Mouse (Mus musculus) embryonic stem cell, embryonic (primary cell): Measurements from ENCODE around the gene Acot4.
"Not testable (repeated sequence)": the region's sequence is repeated elsewhere in the genome, so short reads cannot be mapped to it uniquely, and the experiment has no call there.

Experiments
- CTCF ChIA-PET, 4 experiments: fragments of 300-600 bp in 2 of 4; fragments of 350-600 bp in 2 of 4; sonication (Branson Sonifier 250); formaldehyde crosslinking; loops; one replicate each; lab custom pipeline; 2022; ENCODE audit warnings: inconsistent platforms in 2 of 4; lab: Charles Lee
- POLR2A ChIA-PET, 4 experiments: fragments of 300-600 bp in 2 of 4; fragments of 350-600 bp in 2 of 4; sonication (Branson Sonifier 250); formaldehyde crosslinking; loops; one replicate each; lab custom pipeline; 2022; ENCODE audit warnings: antibody characterized with exemption in 4 of 4, inconsistent platforms in 1 of 4; lab: Charles Lee

The Acot4 gene

DNA sequence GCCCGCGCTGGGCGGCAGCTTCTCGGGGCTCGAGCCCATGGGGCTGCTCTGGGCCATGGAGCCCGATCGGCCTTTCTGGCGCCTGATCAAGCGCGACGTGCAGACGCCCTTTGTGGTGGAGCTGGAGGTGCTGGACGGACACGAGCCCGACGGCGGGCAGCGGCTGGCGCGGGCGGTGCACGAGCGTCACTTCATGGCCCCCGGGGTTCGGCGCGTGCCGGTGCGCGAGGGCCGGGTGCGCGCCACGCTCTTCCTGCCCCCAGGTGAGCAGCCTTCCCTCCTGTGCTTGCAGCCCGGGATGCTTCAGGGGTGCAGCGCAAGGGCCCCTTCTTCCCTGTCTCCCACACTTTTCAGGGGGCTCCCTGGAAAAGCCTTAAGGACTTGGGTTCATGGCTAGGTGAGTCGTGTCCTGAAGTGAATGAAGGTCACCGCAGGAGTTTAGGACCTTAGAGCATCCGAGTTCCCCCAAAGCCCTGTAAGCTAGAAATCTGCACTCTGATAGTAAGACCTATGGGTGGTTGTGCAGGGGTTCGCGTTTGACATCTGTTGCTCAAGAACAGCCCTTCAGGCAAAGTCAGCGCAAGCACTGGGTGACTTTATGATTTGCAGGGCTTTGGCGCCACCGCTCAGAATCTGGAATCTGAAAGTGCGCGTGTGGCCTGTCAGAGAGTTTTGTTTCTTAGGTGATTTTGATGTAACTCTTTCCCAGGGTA lies 15.7 kb downstream of the Acot4 start:
- CTCF ChIA-PET = interaction anchor here in 1 of 4 experiments (0.9 kb wide), 1 partner anchor 95 kb away, joined by 4 read pairs; no protein-coding TSS in a partner anchor
- POLR2A ChIA-PET = interaction anchor here in 2 of 4 experiments (1.2 to 1.6 kb wide), 2 partner anchors 99 to 103 kb away, joined by 3 to 4 read pairs; partner anchors contain the start of gene Riox1 (in 1 of the 2)

DNA sequence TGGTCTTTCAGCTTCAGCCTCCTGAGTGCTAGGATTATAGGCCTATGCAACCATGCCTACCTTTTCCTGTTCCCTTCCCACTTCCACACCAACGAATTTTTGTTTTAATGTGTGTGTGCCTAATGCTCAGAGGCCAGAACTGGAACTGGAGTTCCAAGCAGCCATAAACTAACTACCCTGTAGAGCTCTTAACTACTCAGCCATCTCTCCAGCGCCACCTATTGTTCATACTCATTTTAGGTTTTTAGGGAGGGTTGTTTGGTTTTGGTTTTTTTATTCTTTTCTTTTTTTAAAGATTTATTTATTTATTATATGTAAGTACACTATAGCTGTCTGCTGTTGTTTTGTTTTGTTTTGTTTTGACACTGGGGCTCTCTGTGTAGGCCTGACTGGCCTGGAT lies 22.8 kb downstream of the Acot4 start:
- CTCF ChIA-PET = interaction anchor here (0.5 to 1.5 kb wide), 36 partner anchors 9 to 332 kb away, joined by 3 to 17 read pairs (median 4); partner anchors contain the start of genes Acot3 (in 3 of the 4), Acot2 (in 2 of the 4), Acot4 (in 2 of the 4) and Gm49366 (in 2 of the 4)

DNA sequence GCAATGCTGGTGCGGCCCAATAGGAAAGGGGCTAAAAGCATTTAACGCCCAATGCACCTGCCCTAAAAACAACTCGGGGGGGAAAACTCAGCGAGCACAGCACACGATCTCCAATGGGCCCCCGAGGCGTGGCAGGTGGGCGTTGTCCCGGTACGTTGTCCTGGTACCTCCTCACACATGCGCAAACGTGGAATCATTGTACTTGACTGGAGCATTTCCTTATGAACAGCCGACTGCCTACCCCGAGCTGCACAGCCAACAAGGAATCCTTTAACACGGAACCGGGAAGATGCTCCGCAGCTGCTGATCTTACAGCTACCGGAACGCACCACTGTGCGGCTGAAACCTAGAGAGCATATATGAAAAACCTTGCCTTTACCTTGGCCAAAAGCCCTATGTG lies 24.2 kb downstream of the Acot4 start:
- POLR2A ChIA-PET = interaction anchor here in 1 of 4 experiments (1.3 to 1.4 kb wide), 2 partner anchors 105 to 181 kb away, joined by 3 to 4 read pairs; no protein-coding TSS in a partner anchor
- CTCF ChIA-PET = interaction anchor here (0.6 to 2.1 kb wide), 14 partner anchors 48 to 292 kb away, joined by 3 to 18 read pairs (median 3); partner anchors contain the start of gene Riox1 (in 1 of the 4)

More for the DNA sequence above, 22.8 kb downstream of the Acot4 start:
- POLR2A ChIA-PET = interaction anchor here in 3 of 4 experiments (0.6 to 1.4 kb wide), 5 partner anchors 9 to 287 kb away, joined by 3 to 6 read pairs (median 5); partner anchors contain the start of genes Acot2 (in 1 of the 3) and Acot3 (in 1 of the 3)

- POLR2A ChIA-PET = interaction anchor here in 2 of 4 experiments (1.0 to 1.3 kb wide), 3 partner anchors 96 to 108 kb away, joined by 3 to 4 read pairs (median 3); no protein-coding TSS in a partner anchor
- CTCF ChIA-PET = interaction anchor here (0.5 to 2.1 kb wide), 32 partner anchors 8 to 951 kb away, joined by 3 to 18 read pairs (median 3); partner anchors contain the start of genes Acot2 (in 1 of the 4), Acot3 (in 1 of the 4), Psen1 (in 1 of the 4) and Riox1 (in 1 of the 4)
Measured at GRCm38 (mm10) chr12:84063228-84063627, 25.0 kb downstream of the Acot4 start.

- ChIA-PET CTCF (interaction anchor here in 2 of 4 experiments (0.9 to 2.1 kb wide), 12 partner anchors 9 to 376 kb away, joined by 3 to 18 read pairs (median 5); partner anchors contain the start of genes Acot2 (in 1 of the 2), Psen1 (in 1 of the 2) and Riox1 (in 1 of the 2)), POLR2A (interaction anchor here in 2 of 4 experiments (1.0 to 1.2 kb wide), 2 partner anchors 96 to 109 kb away, joined by 3 read pairs; no protein-coding TSS in a partner anchor)
Measured at GRCm38 (mm10) chr12:84063833-84064232, 25.7 kb downstream of the Acot4 start.

- ChIA-PET CTCF (no interaction called here), POLR2A (no interaction called here)
Measured at GRCm38 (mm10) chr12:84064621-84065020, 26.4 kb downstream of the Acot4 start.

- POLR2A ChIA-PET = interaction anchor here in 1 of 4 experiments (1.6 kb wide), 1 partner anchor 168 kb away, joined by 4 read pairs; no protein-coding TSS in a partner anchor
- CTCF ChIA-PET = interaction anchor here in 3 of 4 experiments (0.6 to 2.1 kb wide), 3 partner anchors 74 to 367 kb away, joined by 3 to 5 read pairs (median 3); no protein-coding TSS in a partner anchor
Measured at GRCm38 (mm10) chr12:84067752-84068151, 29.6 kb downstream of the Acot4 start.

- ChIA-PET CTCF (interaction anchor here in 2 of 4 experiments (0.6 to 2.1 kb wide), 2 partner anchors 96 to 367 kb away, joined by 3 to 5 read pairs; no protein-coding TSS in a partner anchor), POLR2A (interaction anchor here in 1 of 4 experiments (1.6 kb wide), 1 partner anchor 167 kb away, joined by 4 read pairs; no protein-coding TSS in a partner anchor)
Measured at GRCm38 (mm10) chr12:84068296-84068695, 30.1 kb downstream of the Acot4 start.

- ChIA-PET CTCF (interaction anchor here in 1 of 4 experiments (2.1 kb wide), 1 partner anchor 97 kb away, joined by 5 read pairs; no protein-coding TSS in a partner anchor), POLR2A (interaction anchor here in 1 of 4 experiments (1.6 kb wide), 1 partner anchor 167 kb away, joined by 4 read pairs; no protein-coding TSS in a partner anchor)
Measured at GRCm38 (mm10) chr12:84068986-84069385, 30.8 kb downstream of the Acot4 start, which contains the start of gene Acot5. Gene Acot5 (plus strand): TSS chr12:84069325.

GRCm38 (mm10) chr12:84069582-84069981 lies 31.4 kb downstream of the Acot4 start:
- CTCF ChIA-PET = interaction anchor here in 1 of 4 experiments (2.1 kb wide), 1 partner anchor 98 kb away, joined by 5 read pairs; no protein-coding TSS in a partner anchor
- POLR2A ChIA-PET = not testable (repeated sequence)

DNA sequence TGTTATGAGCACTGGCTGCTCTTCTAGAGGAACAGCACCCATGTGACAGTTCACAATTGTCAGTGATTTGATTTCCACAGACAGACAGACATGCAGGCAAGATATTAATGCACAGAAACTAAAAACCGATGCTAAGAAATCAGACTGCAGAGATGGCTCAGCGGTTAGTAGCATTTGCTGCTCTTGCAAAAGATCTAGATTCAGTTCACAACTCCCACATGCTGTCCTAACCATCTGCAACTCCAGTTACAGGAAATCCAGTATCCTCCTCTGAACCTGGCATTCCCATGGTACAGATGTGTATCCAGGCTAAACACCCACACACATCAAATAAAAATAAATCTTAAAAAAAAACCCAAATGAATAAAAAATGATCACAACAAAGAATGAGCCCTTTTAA lies 33.5 kb downstream of the Acot4 start:
- ChIA-PET POLR2A (no interaction called here), CTCF (no interaction called here)

DNA sequence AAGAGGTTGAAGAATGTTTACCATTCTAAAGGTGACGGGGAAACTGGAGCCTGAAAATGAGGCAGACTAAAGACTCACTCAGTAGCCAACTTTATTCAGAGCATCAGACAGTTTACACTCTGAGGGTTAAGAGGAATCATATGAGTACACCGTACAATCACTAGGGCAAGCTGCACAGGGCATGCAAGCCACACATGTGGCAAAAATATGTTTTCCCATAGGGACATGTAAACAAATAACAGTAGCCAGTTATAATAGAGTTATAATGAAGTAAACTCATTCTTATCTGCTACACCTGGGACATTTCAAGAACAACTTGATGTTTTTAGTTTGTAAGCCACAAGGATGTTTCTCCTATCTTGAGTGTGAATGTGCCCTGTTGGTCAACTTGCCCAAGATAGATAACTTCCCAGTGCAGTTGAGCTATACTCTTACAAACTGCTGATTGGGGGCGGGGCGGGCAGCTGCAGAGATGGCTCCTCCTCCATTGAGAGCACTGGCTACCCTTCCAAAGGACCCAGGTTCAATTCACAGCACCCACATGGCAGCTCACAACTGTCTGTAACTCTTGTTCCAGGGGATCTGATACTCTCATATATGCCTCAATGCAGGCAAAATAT lies 39.3 kb downstream of the Acot4 start:
- ChIA-PET CTCF (interaction anchor here in 3 of 4 experiments (0.6 to 1.0 kb wide), 3 partner anchors 55 to 963 kb away, joined by 3 to 12 read pairs (median 3); no protein-coding TSS in a partner anchor), POLR2A (interaction anchor here in 1 of 4 experiments (0.6 kb wide), 1 partner anchor 75 kb away, joined by 3 read pairs; no protein-coding TSS in a partner anchor)

DNA sequence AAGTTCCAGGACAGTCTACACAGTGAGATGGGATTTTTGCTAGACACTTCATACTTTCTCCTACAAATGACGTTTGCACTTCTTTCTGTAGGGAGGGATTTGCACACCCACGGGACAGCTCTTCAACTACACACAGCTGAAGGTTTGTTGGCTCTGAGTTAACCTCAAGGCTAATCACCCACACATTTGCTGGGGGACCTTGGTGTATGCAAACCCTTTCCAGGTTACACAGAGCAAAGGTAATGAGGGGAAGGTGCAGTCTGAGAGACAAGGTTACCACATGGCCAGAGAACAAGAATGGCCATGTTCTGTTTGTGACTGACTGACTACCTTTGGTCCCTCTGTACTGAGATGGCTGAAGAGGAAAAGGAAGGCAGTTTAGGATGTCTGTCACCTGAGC lies 45.7 kb downstream of the Acot4 start:
- POLR2A ChIA-PET = no interaction called here
- CTCF ChIA-PET = interaction anchor here in 1 of 4 experiments (0.6 kb wide), 1 partner anchor 174 kb away, joined by 3 read pairs; no protein-coding TSS in a partner anchor

- ChIA-PET CTCF (interaction anchor here in 1 of 4 experiments (0.6 kb wide), 1 partner anchor 137 kb away, joined by 3 read pairs; no protein-coding TSS in a partner anchor), POLR2A (no interaction called here)
Measured at GRCm38 (mm10) chr12:84084581-84084980, 46.4 kb downstream of the Acot4 start.

DNA sequence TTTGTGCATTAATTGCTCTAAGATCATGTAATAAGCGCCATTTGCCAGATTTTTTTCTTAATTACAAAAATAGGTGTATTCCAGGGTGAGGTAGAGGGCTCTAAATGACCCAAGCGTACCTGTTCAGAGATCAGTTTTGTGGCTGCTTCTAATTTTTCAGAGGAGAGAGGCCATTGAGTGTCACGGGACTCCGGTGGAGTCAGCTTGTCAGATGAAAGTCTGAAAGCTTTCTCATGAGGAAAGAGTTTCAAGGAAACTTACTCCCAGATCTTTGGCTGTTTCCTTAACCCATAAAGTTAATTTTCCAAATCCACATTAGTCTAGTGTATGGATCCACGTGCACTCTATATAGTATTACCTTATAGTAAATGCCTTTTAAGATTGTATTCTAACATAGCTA lies 56.5 kb downstream of the Acot4 start:
- CTCF ChIA-PET, POLR2A ChIA-PET: not testable (repeated sequence)
